Mouse (Mus musculus) layer of hippocampus, postnatal 25 days (tissue): ENCODE results near the gene Scd3. TPM values are rescaled to one million over a fixed set of nuclear protein-coding genes. Genes with fewer than 3 reads are reported as not detected.
"Not testable (repeated sequence)": the region's sequence is repeated elsewhere in the genome, so short reads cannot be mapped to it uniquely, and the experiment has no call there.

Source experiments
- DNase-seq, 2 experiments: peaks; one replicate each; pipeline ENCODE4 v3.0.0; 2022; ENCODE audit warnings: mixed read lengths in 2 of 2, low spot score in 1 of 2; ENCODE audit errors: extremely low spot score in 1 of 2
- total RNA-seq, 2 experiments: library from RNA; stranded (reverse); gene quantifications; 2 replicates each; pipeline ENCODE4 v1.2.3; 2021

Gene Scd3
- total RNA-seq, 2 experiments from 2014 or later: 1.1 to 1.6 TPM

GRCm38 (mm10) chr19:44266824-44267498, 63.9 kb downstream of the Scd3 start:
- DNase-seq: peak; percentile 70 to 72

- no peak for DNase-seq
These were observed 64.5 kb downstream of the Scd3 start for GRCm38 (mm10) chr19:44267499-44268002.

- no peak for DNase-seq
These were observed 70.6 kb downstream of the Scd3 start for GRCm38 (mm10) chr19:44273711-44274110.

- no peak for DNase-seq
These were observed 71.4 kb downstream of the Scd3 start for GRCm38 (mm10) chr19:44274452-44274851.

GRCm38 (mm10) chr19:44275418-44275817, 72.3 kb downstream of the Scd3 start:
- DNase-seq: no peak

- DNase-seq: no peak
These were observed 73.8 kb downstream of the Scd3 start for GRCm38 (mm10) chr19:44276861-44277260.

GRCm38 (mm10) chr19:44277931-44278330, 74.9 kb downstream of the Scd3 start:
- DNase-seq: no peak

- no peak for DNase-seq
These were observed 77.7 kb downstream of the Scd3 start for GRCm38 (mm10) chr19:44280755-44281154.

- not testable (repeated sequence) for DNase-seq
These were observed 78.9 kb downstream of the Scd3 start for GRCm38 (mm10) chr19:44281825-44282447.

- no peak for DNase-seq
These were observed 79.6 kb downstream of the Scd3 start for GRCm38 (mm10) chr19:44282534-44283156.

- DNase-seq: no peak
These were observed 80.3 kb downstream of the Scd3 start for GRCm38 (mm10) chr19:44283157-44284024.

GRCm38 (mm10) chr19:44284025-44284695, 81.1 kb downstream of the Scd3 start:
- DNase-seq: peak; percentile 71 to 80

GRCm38 (mm10) chr19:44284723-44285122, 81.7 kb downstream of the Scd3 start:
- no peak for DNase-seq

GRCm38 (mm10) chr19:44285554-44285953, 82.5 kb downstream of the Scd3 start:
- DNase-seq: no peak

- no peak for DNase-seq
These were observed 83.0 kb downstream of the Scd3 start for GRCm38 (mm10) chr19:44286109-44286508.

GRCm38 (mm10) chr19:44287415-44288110, 84.5 kb downstream of the Scd3 start:
- DNase-seq: no peak

- DNase-seq: no peak
These were observed 89.0 kb downstream of the Scd3 start for GRCm38 (mm10) chr19:44292083-44292482.

GRCm38 (mm10) chr19:44292483-44292882, 89.4 kb downstream of the Scd3 start:
- DNase-seq: no peak
